Mouse (Mus musculus): ENCODE results near the gene Pik3r2. TPM values are rescaled to one million over a fixed set of nuclear protein-coding genes. Genes with fewer than 3 reads are reported as not detected.
A peak's percentile ranks its signal among the peaks of the same experiment; 100 is the strongest.

The Pik3r2 gene
- polyA plus RNA-seq, 1 experiment from 2014 or later, result 13.9 TPM

- 1% methylated on average over 47 of the region's 47 CpGs for WGBS (ENCODE audit: insufficient replicate concordance)
- H3K9ac ChIP-seq (ENCODE audit: low read depth, low read length), result peak overlapping the region; percentile 48
- no peaks in the 10 kb centered on the region for H3K36me3 ChIP-seq (ENCODE audit: control insufficient read depth, insufficient read depth)
- H3K4me3 ChIP-seq (ENCODE audit: low read depth, low read length), result peak overlapping the region; percentile 68
- peaks cover 49% of the 10 kb centered on the region for H3K4me1 ChIP-seq (ENCODE audit: control insufficient read depth, low read depth, low read length)
- ATAC-seq (ENCODE audit: low read depth), result peak; percentile 23
- no peaks in the 10 kb centered on the region for H3K9me3 ChIP-seq (replicated peaks; ENCODE audit: control insufficient read depth, low read length)
- peaks cover 25% of the 10 kb centered on the region for H3K27me3 ChIP-seq (ENCODE audit: control insufficient read depth, insufficient read depth, low read depth, low read length)
- peak overlapping the region; percentile 99 for H3K4me2 ChIP-seq (ENCODE audit: low read depth, low read length)
- peak overlapping the region; percentile 73 for H3K27ac ChIP-seq (ENCODE audit: low read length)
These were observed 27.4 kb upstream of the Pik3r2 start for GRCm38 (mm10) chr8:70803761-70804480.

GRCm38 (mm10) chr8:70802786-70803510 lies 26.4 kb upstream of the Pik3r2 start:
- Histone ChIP-seq H3K4me1 (ENCODE audit: control insufficient read depth, low read depth, low read length) (peaks cover 49% of the 10 kb centered on the region), H3K36me3 (ENCODE audit: control insufficient read depth, insufficient read depth) (no peaks in the 10 kb centered on the region), H3K4me3 (ENCODE audit: low read depth, low read length) (peak overlapping the region; percentile 68), H3K27me3 (ENCODE audit: control insufficient read depth, insufficient read depth, low read depth, low read length) (peaks cover 35% of the 10 kb centered on the region), H3K4me2 (ENCODE audit: low read depth, low read length) (peak overlapping the region; percentile 99), H3K9me3 (replicated peaks; ENCODE audit: control insufficient read depth, low read length) (no peaks in the 10 kb centered on the region), H3K27ac (ENCODE audit: low read length) (no peak overlapping the region), H3K9ac (ENCODE audit: low read depth, low read length) (no peak overlapping the region; the same call in 1 of the 2 replicates)
- 62% methylated on average over 11 of the region's 11 CpGs for WGBS (ENCODE audit: insufficient replicate concordance)
- ATAC-seq (ENCODE audit: low read depth), result no peak

DNA sequence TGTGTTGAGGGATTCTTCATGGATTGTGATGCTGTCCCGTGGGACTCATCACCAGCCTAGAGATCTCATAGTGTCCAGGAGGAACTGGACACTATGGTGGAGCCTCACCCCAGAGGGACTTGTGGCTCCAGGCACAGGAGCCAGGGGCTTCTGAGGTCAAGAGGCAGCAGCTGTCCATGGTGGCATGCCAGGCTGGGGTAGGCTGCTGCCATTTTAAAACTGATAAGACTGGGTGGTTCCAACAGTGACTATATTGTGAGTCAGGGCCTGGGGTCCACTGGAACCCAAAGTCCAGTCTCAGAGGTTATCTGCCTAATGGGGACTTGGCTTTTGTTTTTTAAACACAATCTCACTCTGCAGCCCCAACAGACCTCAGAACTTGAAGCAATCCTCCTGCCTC lies 25.3 kb upstream of the Pik3r2 start:
- WGBS (ENCODE audit: insufficient replicate concordance), result 71% methylated on average over 1 of the region's 1 CpGs
- peaks cover 40% of the 10 kb centered on the region for H3K27me3 ChIP-seq (ENCODE audit: control insufficient read depth, insufficient read depth, low read depth, low read length)
- H3K36me3 ChIP-seq (ENCODE audit: control insufficient read depth, insufficient read depth), result no peaks in the 10 kb centered on the region
- peaks cover 52% of the 10 kb centered on the region for H3K4me1 ChIP-seq (ENCODE audit: control insufficient read depth, low read depth, low read length)
- H3K9me3 ChIP-seq (replicated peaks; ENCODE audit: control insufficient read depth, low read length), result no peaks in the 10 kb centered on the region
- H3K4me2 ChIP-seq (ENCODE audit: low read depth, low read length), result no peak overlapping the region
- H3K27ac ChIP-seq (ENCODE audit: low read length), result no peak overlapping the region
- no peak overlapping the region for H3K4me3 ChIP-seq (ENCODE audit: low read depth, low read length)
- ATAC-seq (ENCODE audit: low read depth), result no peak
- no peak overlapping the region for H3K9ac ChIP-seq (ENCODE audit: low read depth, low read length)

GRCm38 (mm10) chr8:70801156-70801555 lies 24.6 kb upstream of the Pik3r2 start:
- H3K27ac ChIP-seq (ENCODE audit: low read length), result no peak overlapping the region
- WGBS (ENCODE audit: insufficient replicate concordance), result 33% methylated on average over 15 of the region's 15 CpGs

GRCm38 (mm10) chr8:70800648-70801047 lies 24.1 kb upstream of the Pik3r2 start:
- 54% methylated on average over 10 of the region's 10 CpGs for WGBS (ENCODE audit: insufficient replicate concordance)
- Histone ChIP-seq H3K4me1 (ENCODE audit: control insufficient read depth, low read depth, low read length) (peaks cover 52% of the 10 kb centered on the region), H3K4me3 (ENCODE audit: low read depth, low read length) (no peak overlapping the region), H3K36me3 (ENCODE audit: control insufficient read depth, insufficient read depth) (no peaks in the 10 kb centered on the region), H3K27me3 (ENCODE audit: control insufficient read depth, insufficient read depth, low read depth, low read length) (peaks cover 37% of the 10 kb centered on the region), H3K27ac (ENCODE audit: low read length) (no peak overlapping the region), H3K9me3 (replicated peaks; ENCODE audit: control insufficient read depth, low read length) (no peaks in the 10 kb centered on the region), H3K9ac (ENCODE audit: low read depth, low read length) (no peak overlapping the region), H3K4me2 (ENCODE audit: low read depth, low read length) (no peak overlapping the region)
- ATAC-seq (ENCODE audit: low read depth), result no peak

More at GRCm38 (mm10) chr8:70801156-70801555, 24.6 kb upstream of the Pik3r2 start:
- H3K27me3 ChIP-seq (ENCODE audit: control insufficient read depth, insufficient read depth, low read depth, low read length), result peaks cover 40% of the 10 kb centered on the region
- H3K4me2 ChIP-seq (ENCODE audit: low read depth, low read length), result no peak overlapping the region
- H3K4me1 ChIP-seq (ENCODE audit: control insufficient read depth, low read depth, low read length), result peaks cover 54% of the 10 kb centered on the region
- H3K4me3 ChIP-seq (ENCODE audit: low read depth, low read length), result no peak overlapping the region
- no peak for ATAC-seq (ENCODE audit: low read depth)
- no peak overlapping the region for H3K9ac ChIP-seq (ENCODE audit: low read depth, low read length)
- no peaks in the 10 kb centered on the region for H3K36me3 ChIP-seq (ENCODE audit: control insufficient read depth, insufficient read depth)
- no peaks in the 10 kb centered on the region for H3K9me3 ChIP-seq (replicated peaks; ENCODE audit: control insufficient read depth, low read length)

GRCm38 (mm10) chr8:70798281-70798680 lies 21.8 kb upstream of the Pik3r2 start:
- ATAC-seq (ENCODE audit: low read depth), result no peak
- WGBS (ENCODE audit: insufficient replicate concordance), result 18% methylated on average over 15 of the region's 15 CpGs
- Histone ChIP-seq H3K27ac (ENCODE audit: low read length) (peak overlapping the region; percentile 75), H3K9ac (ENCODE audit: low read depth, low read length) (peak overlapping the region; percentile 25; the same call in 1 of the 2 replicates), H3K9me3 (replicated peaks; ENCODE audit: control insufficient read depth, low read length) (no peaks in the 10 kb centered on the region), H3K4me1 (ENCODE audit: control insufficient read depth, low read depth, low read length) (peaks cover 35% of the 10 kb centered on the region), H3K4me3 (ENCODE audit: low read depth, low read length) (peak overlapping the region; percentile 63), H3K36me3 (ENCODE audit: control insufficient read depth, insufficient read depth) (no peaks in the 10 kb centered on the region), H3K4me2 (ENCODE audit: low read depth, low read length) (peak overlapping the region; percentile 89), H3K27me3 (ENCODE audit: control insufficient read depth, insufficient read depth, low read depth, low read length) (peaks cover 38% of the 10 kb centered on the region)

DNA sequence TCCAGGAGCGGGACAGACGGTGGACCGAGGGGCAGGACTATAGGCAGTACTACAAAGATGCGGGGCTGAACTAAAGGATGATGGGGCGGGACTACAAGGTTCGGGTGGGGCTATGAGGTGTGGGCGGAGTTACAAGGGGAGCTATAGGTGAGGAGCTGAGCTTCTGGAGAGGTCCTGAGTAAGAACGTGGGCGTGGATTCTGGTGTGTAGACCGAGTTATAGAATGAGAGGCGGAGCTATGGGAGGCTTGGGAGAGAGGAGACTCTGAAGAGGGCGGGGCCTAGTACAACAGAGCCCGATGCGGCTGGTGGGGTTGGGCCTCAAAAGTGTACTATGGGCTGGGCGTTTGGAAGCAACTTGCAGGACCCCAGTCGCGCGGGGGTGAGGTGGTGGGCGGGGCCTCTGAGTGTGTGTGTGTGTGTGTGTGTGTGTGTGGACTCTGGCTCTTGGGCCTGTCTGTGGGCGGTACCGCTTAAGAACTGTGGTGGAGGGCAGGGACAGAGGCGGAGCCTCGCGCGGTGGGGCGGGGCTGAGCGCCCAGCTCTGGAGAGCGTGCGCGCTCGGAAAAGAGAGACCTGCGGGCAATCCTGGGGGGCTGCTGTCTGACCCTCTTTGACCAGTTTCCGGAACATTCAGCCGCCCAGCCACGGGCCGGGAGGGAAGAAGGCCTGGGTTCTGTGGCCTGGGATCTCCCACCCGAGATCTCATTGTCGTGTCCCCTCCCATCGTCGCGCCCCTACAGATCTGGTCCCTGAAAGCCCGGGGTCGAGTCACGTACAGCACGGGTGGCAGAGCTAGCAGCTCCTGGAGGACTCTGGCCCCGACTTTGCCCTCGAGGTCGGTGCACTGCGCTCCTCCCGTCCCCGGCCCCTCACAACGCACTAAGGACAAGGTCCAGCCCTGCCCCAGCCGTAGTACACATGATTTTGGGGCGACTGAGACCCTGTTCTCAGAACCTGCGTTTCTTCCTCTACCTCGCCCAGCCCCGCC lies 20.9 kb upstream of the Pik3r2 start:
- Histone ChIP-seq H3K9me3 (replicated peaks; ENCODE audit: control insufficient read depth, low read length) (no peaks in the 10 kb centered on the region), H3K27ac (ENCODE audit: low read length) (peak overlapping the region; percentile 75), H3K4me3 (ENCODE audit: low read depth, low read length) (peak overlapping the region; percentile 63), H3K4me1 (ENCODE audit: control insufficient read depth, low read depth, low read length) (peaks cover 38% of the 10 kb centered on the region), H3K4me2 (ENCODE audit: low read depth, low read length) (peak overlapping the region; percentile 89), H3K27me3 (ENCODE audit: control insufficient read depth, insufficient read depth, low read depth, low read length) (peaks cover 38% of the 10 kb centered on the region), H3K36me3 (ENCODE audit: control insufficient read depth, insufficient read depth) (no peaks in the 10 kb centered on the region), H3K9ac (ENCODE audit: low read depth, low read length) (peak overlapping the region; percentile 25)
- ATAC-seq (ENCODE audit: low read depth), result peak; percentile 80
- 2% methylated on average over 57 of the region's 57 CpGs for WGBS (ENCODE audit: insufficient replicate concordance)

DNA sequence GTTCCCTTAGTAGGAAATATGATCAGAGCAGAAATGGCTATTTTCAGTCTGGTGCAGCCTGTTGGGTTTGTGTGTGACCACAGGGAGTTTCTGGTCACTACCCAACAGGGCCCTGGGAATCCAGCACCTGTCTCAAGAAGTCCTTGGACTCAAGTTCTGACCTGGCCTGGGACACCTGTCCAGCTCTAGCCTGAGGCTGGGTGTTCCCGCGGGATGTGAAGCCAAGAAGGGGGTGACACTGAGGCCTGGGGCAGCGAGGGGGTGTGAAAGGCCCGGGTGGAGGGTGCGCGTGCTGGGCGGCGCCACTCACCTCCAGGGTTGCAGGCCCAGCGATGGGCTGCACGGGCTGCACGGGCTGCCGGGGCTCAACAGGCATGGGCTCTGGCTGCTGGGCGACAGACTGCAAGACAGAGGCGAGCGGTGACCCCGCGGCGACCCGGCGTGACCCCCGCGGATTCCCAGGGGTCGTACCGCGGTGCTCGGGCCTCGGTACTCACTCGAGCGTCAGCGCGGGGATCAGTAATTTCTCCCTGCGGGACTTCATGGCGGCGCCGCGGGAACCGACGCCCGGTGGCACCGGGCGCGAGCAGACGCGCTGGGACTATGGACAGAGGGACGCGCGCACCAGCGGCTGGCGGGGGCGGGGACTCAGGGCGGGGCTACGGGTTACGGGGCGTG lies 20.0 kb upstream of the Pik3r2 start:
- H3K36me3 ChIP-seq (ENCODE audit: control insufficient read depth, insufficient read depth), result no peaks in the 10 kb centered on the region
- no peak for ATAC-seq (ENCODE audit: low read depth)
- H3K9me3 ChIP-seq (replicated peaks; ENCODE audit: control insufficient read depth, low read length), result no peaks in the 10 kb centered on the region
- H3K4me3 ChIP-seq (ENCODE audit: low read depth, low read length), result peak overlapping the region; percentile 63
- H3K27me3 ChIP-seq (ENCODE audit: control insufficient read depth, insufficient read depth, low read depth, low read length), result peaks cover 38% of the 10 kb centered on the region
- peak overlapping the region; percentile 73 for H3K9ac ChIP-seq (ENCODE audit: low read depth, low read length)
- H3K4me1 ChIP-seq (ENCODE audit: control insufficient read depth, low read depth, low read length), result peaks cover 44% of the 10 kb centered on the region
- peak overlapping the region; percentile 54; the same call in 1 of the 2 replicates for H3K27ac ChIP-seq (ENCODE audit: low read length)
- WGBS (ENCODE audit: insufficient replicate concordance), result 6% methylated on average over 54 of the region's 54 CpGs
- peak overlapping the region; percentile 89 for H3K4me2 ChIP-seq (ENCODE audit: low read depth, low read length)

All from liver, embryonic 16.5 days (tissue).